Mouse (Mus musculus) liver, adult 2 months (tissue): ENCODE results near the gene Gm973.

ENCODE experiments used
- CTCF ChIP-seq: fragments of 200-500 bp; IDR thresholded peaks from 2 replicates; pipeline ENCODE4 v1.5.1; 2011; ENCODE audit warnings: low read depth, low read length, control low read depth
- POLR2A ChIP-seq: fragments of 200-500 bp; IDR thresholded peaks from 2 replicates; pipeline ENCODE4 v1.6.1; 2011; ENCODE audit warnings: low read length, control low read depth; ENCODE audit not compliant: insufficient read depth; ENCODE audit errors: extremely low read depth

DNA sequence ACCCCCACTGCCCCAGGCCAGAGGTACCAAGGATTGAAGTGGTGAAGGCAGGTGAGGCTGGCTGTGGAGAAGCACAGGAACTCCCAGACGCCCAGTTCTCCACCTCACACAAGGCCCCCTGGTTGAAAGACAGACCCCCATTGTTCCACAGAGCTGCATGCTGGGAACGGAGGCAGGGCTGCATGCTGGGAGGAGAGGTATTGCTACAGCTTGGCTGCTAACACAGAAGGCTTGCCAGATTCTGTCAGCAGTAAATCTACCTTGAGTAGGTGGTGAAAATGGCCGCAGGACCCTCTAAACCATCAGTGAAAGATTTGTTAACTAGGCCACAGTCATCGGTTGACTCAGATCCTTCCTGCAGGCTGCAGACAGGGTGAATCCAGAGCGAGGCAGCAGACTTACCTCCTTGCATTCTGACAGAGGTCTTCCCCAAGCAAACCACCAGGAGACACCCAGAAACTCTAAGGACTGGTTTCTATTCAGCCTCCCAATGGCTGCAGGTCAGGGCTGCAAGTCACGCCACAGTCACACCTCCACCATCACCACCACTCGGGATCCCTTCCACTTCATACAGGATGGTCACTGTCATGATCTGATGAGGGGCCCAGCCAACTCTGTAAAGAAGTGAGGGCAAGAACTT is 33.1 kb downstream of the Gm973 start:
- TF ChIP-seq POLR2A = no peak
- TF ChIP-seq CTCF = no peak
